ENCODE assay signal across 8 mouse cellular contexts in the genomic region with DNA sequence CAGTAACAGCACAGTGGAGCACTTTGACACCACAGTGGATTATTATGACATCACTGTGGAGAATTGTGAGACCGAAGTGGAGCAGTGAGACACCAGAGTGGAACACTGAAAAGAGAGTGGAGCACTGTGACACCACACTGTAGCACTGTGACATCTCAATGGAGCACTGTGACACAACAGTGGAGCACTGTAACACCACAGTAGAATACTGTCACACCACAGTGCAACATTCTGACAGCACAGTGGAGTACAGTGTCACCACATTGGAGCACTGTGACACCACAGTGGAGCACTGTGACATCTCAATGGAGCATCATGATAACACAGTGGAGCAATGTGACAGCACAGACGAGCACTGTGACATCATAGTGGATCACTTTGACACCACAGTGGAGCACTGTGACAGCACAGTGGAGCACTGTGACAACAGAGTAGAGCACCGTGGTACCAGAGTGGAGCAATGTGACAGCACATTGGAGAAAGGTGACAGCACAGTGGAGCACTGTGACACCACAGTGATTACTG.
DNase-seq lines count a peak whose midpoint lies in the region; ATAC-seq and TF ChIP-seq lines count a peak whose summit lies in the region.

No protein-coding gene starts in this region.

- no peaks in the 10 kb centered on the region for H3K4me1 ChIP-seq in hindbrain, embryonic 10.5 days (replicated peaks)
- no peaks in the 10 kb centered on the region for H3K4me1 ChIP-seq in hindbrain, embryonic 14.5 days (replicated peaks; ENCODE audit: control insufficient read depth, insufficient read depth, low read length)
- no peaks in the 10 kb centered on the region for H3K4me1 ChIP-seq in embryonic facial prominence, embryonic 15.5 days
- H3K4me1 ChIP-seq in limb, embryonic 13.5 days = no peaks in the 10 kb centered on the region
- no peaks in the 10 kb centered on the region for H3K4me1 ChIP-seq in stomach, embryonic 14.5 days (ENCODE audit: control insufficient read depth, insufficient read depth, low read length)
- H3K4me1 ChIP-seq in cerebellum, adult 2 months (ENCODE audit: control insufficient read depth, insufficient read depth, low read length) = no peaks in the 10 kb centered on the region

- H3K9me3 ChIP-seq in hindbrain, embryonic 10.5 days = peaks cover 95% of the 10 kb centered on the region
- H3K9me3 ChIP-seq in hindbrain, embryonic 14.5 days (ENCODE audit: control insufficient read depth, low read length) = peaks cover 85% of the 10 kb centered on the region
- H3K9me3 ChIP-seq in embryonic facial prominence, embryonic 15.5 days (replicated peaks) = peaks cover 73% of the 10 kb centered on the region
- peaks cover 89% of the 10 kb centered on the region for H3K9me3 ChIP-seq in limb, embryonic 13.5 days
- H3K9me3 ChIP-seq in stomach, embryonic 14.5 days (ENCODE audit: control insufficient read depth, low read depth, low read length) = peaks cover 66% of the 10 kb centered on the region

- no peak overlapping the region for H3K9ac ChIP-seq in hindbrain, embryonic 14.5 days
- H3K9ac ChIP-seq in embryonic facial prominence, embryonic 15.5 days = no peak overlapping the region
- H3K9ac ChIP-seq in limb, embryonic 13.5 days = no peak overlapping the region
- no peak overlapping the region for H3K9ac ChIP-seq in stomach, embryonic 14.5 days (replicated peaks; ENCODE audit: low read depth, low read length)

- DNase-seq in hindbrain, embryonic 10.5 days (ENCODE audit: low spot score) = peak; percentile 3
- no peak for DNase-seq in hindbrain, embryonic 14.5 days (ENCODE audit: low spot score)
- DNase-seq in CD4-positive helper T cell, adult 2 months (ENCODE audit: low read depth, low spot score) = peak; percentile 13
- no peak for DNase-seq in cerebellum, adult 2 months
- DNase-seq in T-cell, adult 2 months (ENCODE audit: low spot score) = no peak

- no peak for ATAC-seq in hindbrain, embryonic 14.5 days (ENCODE audit: low FRiP score)
- peak; percentile 13; the same call in 1 of the 2 replicates for ATAC-seq in embryonic facial prominence, embryonic 15.5 days (ENCODE audit: insufficient number of reproducible peaks, low FRiP score, low TSS enrichment, low read depth)
- peak; percentile 8 for ATAC-seq in limb, embryonic 13.5 days (ENCODE audit: low FRiP score, low read depth)
- ATAC-seq in stomach, embryonic 14.5 days (ENCODE audit: insufficient number of reproducible peaks, insufficient read depth, low FRiP score, low read depth) = peak; percentile 12; the same call in 1 of the 2 replicates

- no peak for TF ChIP-seq CTCF in cerebellum, adult 2 months (IDR thresholded peaks at IDR 0.05; ENCODE audit: borderline replicate concordance, insufficient read depth, low read depth, low read length)

- H3K4me3 ChIP-seq in hindbrain, embryonic 10.5 days = no peak overlapping the region
- no peak overlapping the region for H3K4me3 ChIP-seq in hindbrain, embryonic 14.5 days (replicated peaks; ENCODE audit: low read length)
- no peak overlapping the region for H3K4me3 ChIP-seq in embryonic facial prominence, embryonic 15.5 days (replicated peaks)
- H3K4me3 ChIP-seq in limb, embryonic 13.5 days = no peak overlapping the region
- H3K4me3 ChIP-seq in stomach, embryonic 14.5 days (ENCODE audit: low read depth, low read length) = no peak overlapping the region
- H3K4me3 ChIP-seq in cerebellum, adult 2 months (replicated peaks; ENCODE audit: insufficient read depth, low read depth, low read length) = no peak overlapping the region

- no peak overlapping the region for H3K4me2 ChIP-seq in hindbrain, embryonic 14.5 days (replicated peaks)
- H3K4me2 ChIP-seq in embryonic facial prominence, embryonic 15.5 days (replicated peaks) = no peak overlapping the region
- no peak overlapping the region for H3K4me2 ChIP-seq in limb, embryonic 13.5 days (replicated peaks)
- no peak overlapping the region for H3K4me2 ChIP-seq in stomach, embryonic 14.5 days (replicated peaks; ENCODE audit: low read depth, low read length)

- no peaks in the 10 kb centered on the region for H3K27me3 ChIP-seq in hindbrain, embryonic 10.5 days (ENCODE audit: insufficient read depth, poor library complexity, severe bottlenecking)
- H3K27me3 ChIP-seq in hindbrain, embryonic 14.5 days (ENCODE audit: control insufficient read depth, insufficient read depth, low read length) = no peaks in the 10 kb centered on the region
- no peaks in the 10 kb centered on the region for H3K27me3 ChIP-seq in embryonic facial prominence, embryonic 15.5 days
- no peaks in the 10 kb centered on the region for H3K27me3 ChIP-seq in limb, embryonic 13.5 days
- H3K27me3 ChIP-seq in stomach, embryonic 14.5 days (ENCODE audit: control insufficient read depth, insufficient read depth, low read length) = no peaks in the 10 kb centered on the region
- H3K27me3 ChIP-seq in cerebellum, adult 2 months (ENCODE audit: control insufficient read depth, insufficient read depth, low read length) = no peaks in the 10 kb centered on the region

- 68% methylated on average over 3 of the region's 3 CpGs for WGBS in hindbrain, embryonic 10.5 days
- WGBS in hindbrain, embryonic 14.5 days = 71% methylated on average over 3 of the region's 3 CpGs
- 59% methylated on average over 3 of the region's 3 CpGs for WGBS in embryonic facial prominence, embryonic 15.5 days
- 65% methylated on average over 3 of the region's 3 CpGs for WGBS in limb, embryonic 13.5 days
- 67% methylated on average over 3 of the region's 3 CpGs for WGBS in stomach, embryonic 14.5 days
- WGBS in cerebellum, adult 2 months = 59% methylated on average over 3 of the region's 3 CpGs

- no peak for TF ChIP-seq POLR2A in cerebellum, adult 2 months (IDR thresholded peaks at IDR 0.05; ENCODE audit: borderline replicate concordance, insufficient read depth, low read length)

- no peaks in the 10 kb centered on the region for H3K36me3 ChIP-seq in hindbrain, embryonic 10.5 days
- no peaks in the 10 kb centered on the region for H3K36me3 ChIP-seq in hindbrain, embryonic 14.5 days (replicated peaks; ENCODE audit: control insufficient read depth, insufficient read depth)
- no peaks in the 10 kb centered on the region for H3K36me3 ChIP-seq in embryonic facial prominence, embryonic 15.5 days
- no peaks in the 10 kb centered on the region for H3K36me3 ChIP-seq in limb, embryonic 13.5 days
- no peaks in the 10 kb centered on the region for H3K36me3 ChIP-seq in stomach, embryonic 14.5 days (ENCODE audit: control insufficient read depth, insufficient read depth, low read length)

- H3K27ac ChIP-seq in hindbrain, embryonic 10.5 days = no peak overlapping the region
- H3K27ac ChIP-seq in hindbrain, embryonic 14.5 days = no peak overlapping the region
- no peak overlapping the region for H3K27ac ChIP-seq in embryonic facial prominence, embryonic 15.5 days (replicated peaks)
- H3K27ac ChIP-seq in limb, embryonic 13.5 days = no peak overlapping the region
- no peak overlapping the region for H3K27ac ChIP-seq in stomach, embryonic 14.5 days (ENCODE audit: low read length)
- H3K27ac ChIP-seq in cerebellum, adult 2 months (ENCODE audit: insufficient read depth, low read length) = no peak overlapping the region

Comparison
In these comparisons a context has a peak if more than half of its experiments do, and no peak if none do; other contexts are left out.
1. DNase-seq: peak in hindbrain, embryonic 10.5 days (single experiment) and CD4-positive helper T cell, adult 2 months (single experiment); none in hindbrain, embryonic 14.5 days (single experiment), cerebellum, adult 2 months (0 of 2) and T-cell, adult 2 months (single experiment).